Mouse (Mus musculus) bone marrow, adult 2 months (tissue): ENCODE measurements around the gene Taf1a. TPM values are rescaled to one million over a fixed set of nuclear protein-coding genes. Genes with fewer than 3 reads are reported as not detected.
A peak's percentile ranks its signal among the peaks of the same experiment; 100 is the strongest.

Experiments used
- H3K27ac ChIP-seq: fragments of 200-500 bp; 2 replicates; pipeline ENCODE4 v1.5.1; 2012; ENCODE audit warnings: low read depth, mild to moderate bottlenecking, control low read depth, inconsistent platforms, low read length; ENCODE audit not compliant: control insufficient read depth, poor library complexity, insufficient read depth
- H3K4me1 ChIP-seq: fragments of 200-500 bp; 2 replicates; pipeline ENCODE4 v1.6.1; 2011; ENCODE audit warnings: low read length; ENCODE audit not compliant: control insufficient read depth, insufficient read depth
- H3K4me3 ChIP-seq: fragments of 200-500 bp; replicated peaks from 2 replicates; pipeline ENCODE3; 2011; ENCODE audit warnings: mild to moderate bottlenecking, low read depth, low read length, control low read depth; ENCODE audit not compliant: control insufficient read depth
- CTCF ChIP-seq: fragments of 200-500 bp; IDR thresholded peaks from 2 replicates; pipeline ENCODE4 v1.5.1; 2011; ENCODE audit warnings: low read length, control low read depth; ENCODE audit not compliant: control insufficient read depth, insufficient read depth
- POLR2A ChIP-seq: fragments of 200-500 bp; IDR thresholded peaks from 2 replicates; pipeline ENCODE4 v1.6.1; 2011; ENCODE audit warnings: low read depth, mild to moderate bottlenecking, control low read depth, low read length, borderline replicate concordance; ENCODE audit not compliant: control insufficient read depth
- WGBS: fragments of 180-500 bp; shearing (Covaris S2); methylation state at CpG from one replicate; pipeline ENCODE4 v1.1.7; 2018; 5-methylcytosine and 5-hydroxymethylcytosine counted together
- polyA plus RNA-seq: library from polyadenylated mRNA; stranded (reverse); fragments of >200 nt; gene quantifications from 2 replicates; pipeline ENCODE4 v1.2.4, GENCODE M21; 2011; ENCODE audit warnings: low replicate concordance; ENCODE audit not compliant: missing spikeins, insufficient read depth, insufficient read length

Gene Taf1a
- polyA plus RNA-seq, 1 experiment, result 16.6 TPM

DNA sequence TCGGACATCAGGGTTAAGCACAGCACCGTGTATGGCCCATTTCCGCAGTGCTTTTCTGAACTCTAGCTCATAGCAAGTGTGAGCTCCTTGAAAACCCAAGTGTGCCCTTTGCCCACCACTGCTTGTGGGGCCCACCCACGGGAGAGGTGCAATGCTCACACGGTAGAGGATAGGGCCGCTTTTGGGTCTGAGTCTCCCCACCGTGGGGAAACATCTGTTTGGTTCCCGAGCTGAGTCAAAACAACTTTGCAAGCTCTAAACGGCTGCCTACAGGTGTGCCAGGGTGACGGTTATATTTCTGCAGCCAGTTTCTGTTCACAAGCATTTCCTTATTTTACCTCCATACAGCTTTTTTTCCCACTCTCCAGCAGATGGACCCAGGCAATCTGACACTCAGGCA, 31.5 kb downstream of the Taf1a start:
- Histone ChIP-seq H3K4me1 (no peaks in the 10 kb centered on the region; the same call in 1 of the 2 replicates), H3K27ac (no peak overlapping the region), H3K4me3 (no peak overlapping the region)
- no peak for TF ChIP-seq CTCF
- TF ChIP-seq POLR2A, result no peak
- WGBS, result 66% methylated on average over 10 of the region's 10 CpGs

- Histone ChIP-seq H3K4me1 (no peaks in the 10 kb centered on the region; the same call in 1 of the 2 replicates), H3K4me3 (no peak overlapping the region), H3K27ac (no peak overlapping the region)
- 89% methylated on average over 7 of the region's 7 CpGs for WGBS
- TF ChIP-seq POLR2A, result no peak
- no peak for TF ChIP-seq CTCF
Observed at GRCm38 (mm10) chr1:183424100-183424499, 35.3 kb downstream of the Taf1a start.

GRCm38 (mm10) chr1:183434918-183435317, 46.1 kb downstream of the Taf1a start:
- WGBS, result 51% methylated on average over 9 of the region's 9 CpGs
- H3K4me1 ChIP-seq, result no peaks in the 10 kb centered on the region
- TF ChIP-seq CTCF (no peak), POLR2A (no peak)

GRCm38 (mm10) chr1:183439036-183439435, 50.3 kb downstream of the Taf1a start:
- Histone ChIP-seq H3K4me3 (peak overlapping the region; percentile 51), H3K27ac (no peak overlapping the region), H3K4me1 (no peaks in the 10 kb centered on the region)
- TF ChIP-seq CTCF (peak; percentile 72), POLR2A (no peak)
- 21% methylated on average over 22 of the region's 22 CpGs for WGBS

More at GRCm38 (mm10) chr1:183434918-183435317, 46.1 kb downstream of the Taf1a start:
- Histone ChIP-seq H3K27ac (no peak overlapping the region), H3K4me3 (no peak overlapping the region)

DNA sequence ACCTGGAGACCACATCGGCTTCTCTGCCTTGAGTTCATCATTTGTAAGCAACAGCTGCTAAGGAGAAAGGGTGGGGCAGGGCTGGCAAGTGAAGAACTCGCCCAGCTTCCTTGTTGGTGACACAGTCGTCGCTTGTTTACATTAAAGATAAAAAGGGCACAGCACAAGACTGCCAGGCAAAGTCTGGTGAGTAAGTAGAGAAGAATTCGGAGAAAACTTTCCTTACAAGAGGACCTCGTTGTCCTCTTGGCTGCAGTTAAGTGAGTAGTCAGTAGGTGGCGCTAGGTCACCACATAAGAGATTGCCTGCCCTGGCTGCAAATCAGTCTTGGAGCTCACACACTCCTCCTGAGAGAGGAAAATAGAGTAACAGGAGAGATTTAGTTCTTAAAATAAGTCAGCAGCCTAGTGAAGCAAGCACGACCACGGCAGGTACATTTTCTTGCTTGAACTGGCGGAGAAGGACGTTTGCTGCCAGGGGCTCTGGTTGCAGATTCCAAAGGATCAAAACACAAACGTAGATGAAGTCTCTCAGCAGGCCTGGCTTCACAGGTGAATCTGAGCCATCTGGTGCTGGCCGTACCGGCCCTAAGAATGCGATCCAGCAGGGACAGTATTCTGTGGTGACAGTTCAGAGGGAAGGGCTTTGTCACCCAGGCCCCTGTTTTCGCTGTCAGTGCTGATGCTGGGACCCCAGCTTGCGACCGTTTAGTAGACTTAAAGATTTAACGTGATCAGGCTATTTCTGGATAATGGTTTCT, 53.4 kb downstream of the Taf1a start:
- WGBS, result 31% methylated on average over 19 of the region's 19 CpGs
- TF ChIP-seq CTCF (peak; percentile 84), POLR2A (no peak)
- Histone ChIP-seq H3K4me3 (no peak overlapping the region), H3K27ac (no peak overlapping the region), H3K4me1 (no peaks in the 10 kb centered on the region)

- H3K4me1 ChIP-seq, result no peaks in the 10 kb centered on the region
- TF ChIP-seq POLR2A (no peak), CTCF (no peak)
- 71% methylated on average over 3 of the region's 3 CpGs for WGBS
- no peak overlapping the region for H3K4me3 ChIP-seq
- no peak overlapping the region for H3K27ac ChIP-seq
Observed at GRCm38 (mm10) chr1:183453066-183453465, 64.3 kb downstream of the Taf1a start.

Other genes starting within 250 kb of the Taf1a start
- 0.88 and 3.3 TPM in 2 replicates for gene Disp1, start 167.5 kb upstream of the Taf1a start, polyA plus RNA-seq
- gene Aida, start 92.4 kb upstream of the Taf1a start, polyA plus RNA-seq, result 20.8 and 29.3 TPM in 2 replicates
- 16.7 and 22.5 TPM in 2 replicates for gene Brox, start 91.7 kb upstream of the Taf1a start, polyA plus RNA-seq
- 24.4 and 37.2 TPM in 2 replicates for gene Mia3, start 19.4 kb upstream of the Taf1a start, polyA plus RNA-seq
- gene Hhipl2, start 29.2 kb downstream of the Taf1a start, polyA plus RNA-seq, result 0.65 TPM in 1 of 2 replicates, not detected in the other